Mouse (Mus musculus): ENCODE data around the gene Pex5. TPM values are rescaled to one million over a fixed set of nuclear protein-coding genes. Genes with fewer than 3 reads are reported as not detected.
A peak's percentile ranks its signal among the peaks of the same experiment; 100 is the strongest.

Pex5 gene
- polyA plus RNA-seq, 1 experiment from 2014 or later, result 70.3 TPM

DNA sequence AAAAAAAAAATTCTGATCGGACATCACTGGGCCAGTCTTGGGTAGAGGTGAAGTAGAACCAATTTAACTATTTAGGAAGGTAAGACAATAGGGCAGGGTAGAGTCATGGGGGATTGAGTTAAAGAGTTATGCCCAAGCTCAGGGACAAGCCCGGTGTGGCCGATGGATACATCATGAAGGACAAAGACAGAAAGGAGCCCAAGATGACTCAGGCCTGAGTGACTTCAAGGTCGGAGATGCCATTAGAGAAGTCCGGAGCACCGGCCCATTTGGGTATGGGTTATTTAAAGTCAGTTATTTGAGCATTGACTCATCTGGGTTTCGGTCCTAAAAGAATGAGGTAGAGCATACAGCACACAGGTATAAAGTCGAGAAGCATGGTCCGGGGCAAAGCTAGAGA, 31.6 kb upstream of the Pex5 start:
- Histone ChIP-seq H3K9me3 (no peaks in the 10 kb centered on the region), H3K9ac (no peak overlapping the region), H3K27me3 (replicated peaks) (no peaks in the 10 kb centered on the region), H3K36me3 (peaks cover 17% of the 10 kb centered on the region), H3K4me3 (no peak overlapping the region), H3K27ac (no peak overlapping the region), H3K4me2 (replicated peaks) (no peak overlapping the region), H3K4me1 (no peaks in the 10 kb centered on the region)
- WGBS, result 94% methylated on average over 9 of the region's 9 CpGs
- ATAC-seq (ENCODE audit: low FRiP score, low read depth), result no peak

- Histone ChIP-seq H3K4me1 (no peaks in the 10 kb centered on the region), H3K27ac (no peak overlapping the region), H3K36me3 (peaks cover 20% of the 10 kb centered on the region), H3K4me3 (no peak overlapping the region), H3K9me3 (no peaks in the 10 kb centered on the region), H3K27me3 (replicated peaks) (no peaks in the 10 kb centered on the region), H3K9ac (no peak overlapping the region), H3K4me2 (replicated peaks) (no peak overlapping the region)
- 91% methylated on average over 2 of the region's 2 CpGs for WGBS
- no peak for ATAC-seq (ENCODE audit: low FRiP score, low read depth)
Observed at GRCm38 (mm10) chr6:124446024-124446423, 31.2 kb upstream of the Pex5 start.

GRCm38 (mm10) chr6:124443338-124443737, 28.5 kb upstream of the Pex5 start:
- Histone ChIP-seq H3K4me1 (no peaks in the 10 kb centered on the region), H3K9me3 (no peaks in the 10 kb centered on the region), H3K27ac (no peak overlapping the region), H3K9ac (no peak overlapping the region), H3K36me3 (peaks cover 16% of the 10 kb centered on the region; the same call in 1 of the 2 replicates), H3K4me2 (replicated peaks) (no peak overlapping the region), H3K4me3 (no peak overlapping the region), H3K27me3 (replicated peaks) (no peaks in the 10 kb centered on the region)
- no peak for ATAC-seq (ENCODE audit: low FRiP score, low read depth)
- WGBS, result 90% methylated on average over 2 of the region's 2 CpGs

DNA sequence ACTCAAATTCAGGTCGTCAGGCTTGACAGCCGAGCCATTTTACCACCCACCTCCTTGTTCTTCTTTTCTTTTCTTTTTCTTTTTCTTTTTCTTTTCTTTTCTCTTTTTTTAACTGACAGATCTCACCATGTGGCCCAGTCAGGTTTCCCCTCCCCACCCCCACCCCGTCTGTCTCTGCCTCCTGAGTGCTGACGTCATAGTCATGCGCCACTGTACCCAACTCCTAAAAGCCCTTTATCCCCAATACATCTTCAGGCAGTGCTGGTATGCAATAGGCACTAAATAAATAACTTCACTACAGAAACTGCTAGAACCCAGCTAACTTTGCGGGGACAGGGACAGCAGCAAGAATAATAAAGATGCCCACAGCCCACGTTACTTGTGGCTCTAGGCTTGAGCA, 21.4 kb upstream of the Pex5 start:
- Histone ChIP-seq H3K9me3 (no peaks in the 10 kb centered on the region), H3K9ac (no peak overlapping the region), H3K4me2 (replicated peaks) (no peak overlapping the region), H3K36me3 (peaks cover 21% of the 10 kb centered on the region), H3K4me3 (no peak overlapping the region), H3K27me3 (replicated peaks) (no peaks in the 10 kb centered on the region), H3K4me1 (peaks cover under 1% of the 10 kb centered on the region; the same call in 1 of the 2 replicates), H3K27ac (no peak overlapping the region)
- WGBS, result 77% methylated on average over 7 of the region's 7 CpGs
- ATAC-seq (ENCODE audit: low FRiP score, low read depth), result no peak

- ATAC-seq (ENCODE audit: low FRiP score, low read depth), result no peak
- Histone ChIP-seq H3K9ac (no peak overlapping the region), H3K27ac (no peak overlapping the region), H3K4me3 (no peak overlapping the region), H3K4me2 (replicated peaks) (no peak overlapping the region), H3K36me3 (peaks cover 20% of the 10 kb centered on the region), H3K4me1 (peaks cover 10% of the 10 kb centered on the region), H3K9me3 (no peaks in the 10 kb centered on the region), H3K27me3 (replicated peaks) (no peaks in the 10 kb centered on the region)
- 82% methylated on average over 5 of the region's 5 CpGs for WGBS
Observed at GRCm38 (mm10) chr6:124435173-124435572, 20.3 kb upstream of the Pex5 start.

DNA sequence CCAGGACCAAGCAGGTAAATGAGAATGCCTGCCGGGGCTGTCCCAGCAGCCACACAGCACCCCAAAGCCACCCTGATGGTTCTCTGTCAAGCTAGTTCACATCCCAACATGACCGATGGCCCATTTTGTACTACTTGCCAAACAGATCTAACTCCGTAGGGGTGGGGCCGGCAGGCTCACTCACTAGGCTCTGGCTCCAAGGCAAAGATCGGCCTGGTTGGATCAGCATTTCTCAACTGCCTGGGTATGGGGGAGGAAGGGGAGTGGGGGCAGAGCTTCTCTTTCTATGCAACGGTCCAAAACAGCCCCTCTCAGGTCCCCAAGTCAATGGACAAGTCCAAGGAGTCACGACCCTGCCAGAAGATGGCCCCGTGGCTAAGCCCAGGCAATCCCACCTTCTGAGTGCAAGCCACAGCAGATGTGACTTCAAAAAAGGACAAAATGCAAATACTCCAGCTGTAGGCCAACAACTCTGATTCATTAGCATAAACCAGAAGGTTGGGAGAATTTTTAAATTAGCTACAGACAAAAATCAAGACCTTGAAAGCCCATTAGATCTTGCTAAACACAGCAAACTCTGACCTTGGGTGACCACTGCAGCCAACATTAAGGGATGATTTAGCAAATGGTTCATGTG, 18.9 kb upstream of the Pex5 start:
- H3K36me3 ChIP-seq, result peaks cover 18% of the 10 kb centered on the region
- H3K4me3 ChIP-seq, result no peak overlapping the region
- ATAC-seq (ENCODE audit: low FRiP score, low read depth), result no peak
- 87% methylated on average over 8 of the region's 8 CpGs for WGBS
- H3K9me3 ChIP-seq, result no peaks in the 10 kb centered on the region
- H3K4me2 ChIP-seq (replicated peaks), result no peak overlapping the region
- no peak overlapping the region for H3K27ac ChIP-seq
- no peaks in the 10 kb centered on the region for H3K27me3 ChIP-seq (replicated peaks)
- H3K4me1 ChIP-seq, result peaks cover 11% of the 10 kb centered on the region
- H3K9ac ChIP-seq, result no peak overlapping the region

DNA sequence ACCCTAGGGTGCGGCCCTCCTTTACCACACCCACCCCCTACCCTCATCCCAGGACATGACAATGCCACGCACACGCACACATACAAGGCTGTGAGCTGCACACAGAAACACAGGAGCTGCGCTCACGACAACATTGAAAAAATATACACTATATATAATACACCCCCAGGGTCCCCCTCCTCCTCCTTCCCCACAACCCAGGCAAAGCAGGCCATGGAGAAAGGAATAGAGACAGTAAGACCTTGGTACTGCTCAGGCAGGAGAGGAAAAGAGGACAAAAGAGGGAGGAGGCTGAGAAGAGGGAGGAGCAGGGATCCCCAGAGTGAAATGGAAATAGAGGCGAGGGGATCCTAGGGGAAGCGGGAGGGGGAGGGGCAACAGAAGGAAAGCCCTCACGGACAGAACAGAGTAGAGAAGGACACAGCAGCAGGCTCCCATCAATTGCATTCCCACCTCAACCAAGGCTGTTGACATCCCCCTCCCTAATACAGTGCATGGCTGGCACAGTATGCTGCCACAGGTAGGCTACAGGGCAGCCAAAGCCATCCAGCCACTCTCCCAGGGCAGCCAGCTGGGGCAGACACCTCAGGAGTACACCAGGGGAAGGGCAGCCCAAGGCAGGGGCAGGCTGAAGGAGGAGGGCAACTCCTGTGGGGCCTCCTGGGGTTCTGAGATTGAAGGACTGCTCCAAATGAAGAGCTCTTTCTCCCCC, 16.1 kb upstream of the Pex5 start:
- H3K36me3 ChIP-seq, result peaks cover 4% of the 10 kb centered on the region
- peak; percentile 43; the same call in 1 of the 2 replicates for ATAC-seq (ENCODE audit: low FRiP score, low read depth)
- H3K4me3 ChIP-seq, result no peak overlapping the region
- WGBS, result 44% methylated on average over 8 of the region's 8 CpGs
- no peaks in the 10 kb centered on the region for H3K9me3 ChIP-seq
- H3K4me2 ChIP-seq (replicated peaks), result no peak overlapping the region
- no peak overlapping the region for H3K9ac ChIP-seq
- peaks cover 11% of the 10 kb centered on the region for H3K4me1 ChIP-seq
- no peak overlapping the region for H3K27ac ChIP-seq
- no peaks in the 10 kb centered on the region for H3K27me3 ChIP-seq (replicated peaks)

DNA sequence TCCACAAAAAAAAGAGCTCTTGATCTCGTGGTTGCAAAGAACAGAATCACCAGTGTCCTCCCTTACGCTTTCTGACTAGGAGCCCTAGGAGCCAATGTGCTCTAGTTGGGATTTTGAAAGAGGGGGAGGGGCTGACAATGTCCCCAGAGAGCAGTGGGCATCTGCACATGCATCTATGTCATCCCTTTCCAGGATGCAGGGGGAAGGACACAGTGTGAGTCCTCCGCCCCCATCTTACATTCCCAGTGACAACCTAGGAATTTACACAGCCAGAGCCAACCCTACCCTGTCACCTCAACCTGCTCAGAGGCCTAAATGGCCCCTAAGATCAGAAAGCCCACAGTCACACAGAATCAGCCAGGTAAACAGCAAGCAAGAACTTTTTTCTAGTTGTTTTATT, 15.5 kb upstream of the Pex5 start:
- H3K9me3 ChIP-seq, result no peaks in the 10 kb centered on the region
- H3K4me3 ChIP-seq, result no peak overlapping the region
- H3K36me3 ChIP-seq, result peaks cover 4% of the 10 kb centered on the region
- H3K27ac ChIP-seq, result no peak overlapping the region
- peaks cover 11% of the 10 kb centered on the region for H3K4me1 ChIP-seq
- H3K9ac ChIP-seq, result peak overlapping the region; percentile 1; the same call in 1 of the 2 replicates
- H3K4me2 ChIP-seq (replicated peaks), result no peak overlapping the region
- 69% methylated on average over 3 of the region's 3 CpGs for WGBS
- no peaks in the 10 kb centered on the region for H3K27me3 ChIP-seq (replicated peaks)
- no peak for ATAC-seq (ENCODE audit: low FRiP score, low read depth)

GRCm38 (mm10) chr6:124427791-124428576, 13.1 kb upstream of the Pex5 start:
- Histone ChIP-seq H3K36me3 (peaks cover 4% of the 10 kb centered on the region), H3K4me3 (no peak overlapping the region), H3K9ac (no peak overlapping the region), H3K4me2 (replicated peaks) (no peak overlapping the region), H3K9me3 (no peaks in the 10 kb centered on the region), H3K4me1 (peaks cover 11% of the 10 kb centered on the region), H3K27ac (no peak overlapping the region), H3K27me3 (replicated peaks) (no peaks in the 10 kb centered on the region)
- WGBS, result 78% methylated on average over 5 of the region's 6 CpGs
- no peak for ATAC-seq (ENCODE audit: low FRiP score, low read depth)

- ATAC-seq (ENCODE audit: low FRiP score, low read depth), result no peak
- Histone ChIP-seq H3K9me3 (no peaks in the 10 kb centered on the region), H3K4me2 (replicated peaks) (no peak overlapping the region), H3K27ac (no peak overlapping the region), H3K27me3 (replicated peaks) (no peaks in the 10 kb centered on the region), H3K4me1 (peaks cover 11% of the 10 kb centered on the region), H3K36me3 (peaks cover 4% of the 10 kb centered on the region), H3K4me3 (no peak overlapping the region), H3K9ac (no peak overlapping the region)
- WGBS, result 94% methylated on average over 7 of the region's 7 CpGs
Observed at GRCm38 (mm10) chr6:124427289-124427688, 12.4 kb upstream of the Pex5 start.

DNA sequence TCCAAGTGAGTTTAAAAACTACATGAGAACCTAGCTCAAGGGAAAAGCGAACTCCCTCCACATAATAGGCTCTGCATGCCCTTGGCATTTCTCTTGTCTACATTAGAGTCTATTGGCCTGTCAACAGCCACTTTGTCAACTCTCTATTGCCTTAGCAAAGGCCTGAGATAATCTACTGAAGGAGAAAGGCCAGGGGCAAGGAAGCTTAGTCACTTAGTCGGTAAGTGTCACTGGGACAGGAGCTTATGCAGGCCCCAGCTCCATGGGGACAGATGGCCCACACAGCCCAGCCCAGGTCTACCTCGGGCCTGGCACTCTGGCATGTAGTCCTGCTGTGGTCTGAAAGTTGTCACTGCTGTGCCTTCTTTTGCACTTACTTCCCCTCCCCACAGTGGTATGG, 11.7 kb upstream of the Pex5 start:
- H3K4me3 ChIP-seq, result no peak overlapping the region
- no peaks in the 10 kb centered on the region for H3K9me3 ChIP-seq
- peaks cover 11% of the 10 kb centered on the region for H3K4me1 ChIP-seq
- ATAC-seq (ENCODE audit: low FRiP score, low read depth), result no peak
- 76% methylated on average over 3 of the region's 3 CpGs for WGBS
- H3K4me2 ChIP-seq (replicated peaks), result no peak overlapping the region
- H3K27me3 ChIP-seq (replicated peaks), result no peaks in the 10 kb centered on the region
- H3K27ac ChIP-seq, result no peak overlapping the region
- no peak overlapping the region for H3K9ac ChIP-seq
- H3K36me3 ChIP-seq, result peaks cover under 1% of the 10 kb centered on the region

- no peak for ATAC-seq (ENCODE audit: low FRiP score, low read depth)
- Histone ChIP-seq H3K36me3 (no peaks in the 10 kb centered on the region), H3K4me3 (no peak overlapping the region), H3K9ac (no peak overlapping the region), H3K27ac (no peak overlapping the region), H3K27me3 (replicated peaks) (no peaks in the 10 kb centered on the region), H3K9me3 (no peaks in the 10 kb centered on the region), H3K4me2 (replicated peaks) (no peak overlapping the region), H3K4me1 (peaks cover 5% of the 10 kb centered on the region; the same call in 1 of the 2 replicates)
- WGBS, result 77% methylated on average over 6 of the region's 6 CpGs
Observed at GRCm38 (mm10) chr6:124425523-124425922, 10.7 kb upstream of the Pex5 start.

Data from neural tube, embryonic 12.5 days (tissue).